Mouse (Mus musculus) MEL (cell line): ENCODE measurements around the gene Myom1.

ENCODE experiments used
- CTCF ChIP-seq, 3 experiments: IDR thresholded peaks in 2 of 3; conservative IDR thresholded peaks in 1 of 3; 2 replicates each; pipeline ENCODE4 v1.5.1; 2011 to 2012; ENCODE audit warnings: low read length in 3 of 3, low read depth in 2 of 3, mild to moderate bottlenecking in 2 of 3, improper control_type of control experiment in 1 of 3, inconsistent platforms in 1 of 3, mixed read lengths in 1 of 3, moderate library complexity in 1 of 3; ENCODE audit not compliant: control insufficient read depth in 1 of 3, insufficient read depth in 1 of 3, poor library complexity in 1 of 3, severe bottlenecking in 1 of 3
- EP300 ChIP-seq, 2 experiments: IDR thresholded peaks; 2 replicates each; pipeline ENCODE4 v1.6.1; 2011; ENCODE audit warnings: improper control_type of control experiment in 2 of 2, low read length in 2 of 2, low read depth in 1 of 2, mild to moderate bottlenecking in 1 of 2
- ETS1 ChIP-seq: IDR thresholded peaks from 2 replicates; pipeline ENCODE4 v1.6.1; 2012; ENCODE audit warnings: low read depth, mild to moderate bottlenecking, inconsistent platforms, low read length, improper control_type of control experiment, moderate library complexity
- GABPA ChIP-seq: IDR thresholded peaks from 2 replicates; pipeline ENCODE4 v1.6.1; 2012; ENCODE audit warnings: low read depth, mild to moderate bottlenecking, inconsistent platforms, low read length, improper control_type of control experiment, moderate library complexity
- MAX ChIP-seq: IDR thresholded peaks from 2 replicates; pipeline ENCODE4 v1.6.1; 2011; ENCODE audit warnings: low read length, improper control_type of control experiment
- MYC ChIP-seq: IDR thresholded peaks from 2 replicates; pipeline ENCODE4 v1.6.1; 2011; ENCODE audit warnings: low read depth, mild to moderate bottlenecking, low read length, improper control_type of control experiment, moderate library complexity
- NRF1 ChIP-seq: IDR thresholded peaks from 2 replicates; pipeline ENCODE4 v1.6.1; 2014; ENCODE audit warnings: low read depth, mild to moderate bottlenecking, inconsistent platforms, low read length, improper control_type of control experiment, moderate library complexity; ENCODE audit not compliant: poor library complexity, insufficient read depth, severe bottlenecking
- POLR2A ChIP-seq, 2 experiments: IDR thresholded peaks; 2 replicates each; pipeline ENCODE4 v1.6.1; 2011 to 2012; ENCODE audit warnings: low read length in 2 of 2, mild to moderate bottlenecking in 2 of 2, control low read depth in 1 of 2, improper control_type of control experiment in 1 of 2, low read depth in 1 of 2, moderate library complexity in 1 of 2; ENCODE audit not compliant: control insufficient read depth in 1 of 2, insufficient read depth in 1 of 2, poor library complexity in 1 of 2
- TAL1 ChIP-seq: IDR thresholded peaks from 2 replicates; pipeline ENCODE4 v1.6.1; 2012; ENCODE audit warnings: mild to moderate bottlenecking, inconsistent platforms, low read length, moderate library complexity, mixed read lengths
- ZMIZ1 ChIP-seq: IDR thresholded peaks from 2 replicates; pipeline ENCODE4 v1.6.1; 2012; ENCODE audit warnings: low read depth, mild to moderate bottlenecking, inconsistent platforms, low read length, improper control_type of control experiment, moderate library complexity

DNA sequence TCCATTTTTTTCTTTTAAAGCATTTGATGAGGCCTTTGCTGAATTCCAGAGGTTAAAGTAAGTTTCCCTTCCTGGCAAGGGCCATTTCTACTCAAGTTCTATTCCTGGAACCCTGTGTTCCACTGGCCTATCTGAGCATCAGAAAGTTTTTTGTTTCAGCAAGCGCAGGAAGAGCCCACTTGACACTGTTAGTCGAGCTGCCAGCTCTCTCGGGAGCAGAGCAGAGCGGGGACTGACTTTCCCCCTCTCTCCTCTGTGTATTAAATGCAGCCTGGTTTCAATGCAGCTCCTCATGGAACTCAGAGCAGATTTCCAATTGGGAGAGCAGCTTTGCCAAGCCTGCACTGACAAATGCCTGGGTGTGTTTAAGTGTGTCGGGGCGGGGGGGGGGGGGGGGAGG, 118.2 kb downstream of the Myom1 start:
- no peak for TF ChIP-seq CTCF (IDR thresholded peaks at IDR 0.05 in 2 of 3, conservative IDR thresholded peaks at IDR 0.05 in 1 of 3; ENCODE audit: control insufficient read depth in 1 of 3, insufficient read depth in 1 of 3, low read depth in 2 of 3, low read length in 3 of 3, poor library complexity in 1 of 3, severe bottlenecking in 1 of 3)
- TF ChIP-seq EP300 (IDR thresholded peaks at IDR 0.05; ENCODE audit: low read depth in 1 of 2, low read length in 2 of 2) = no peak
- TF ChIP-seq GABPA = no peak
- TF ChIP-seq MAX = no peak
- no peak for TF ChIP-seq NRF1
- TF ChIP-seq POLR2A (IDR thresholded peaks at IDR 0.05; ENCODE audit: control insufficient read depth in 1 of 2, insufficient read depth in 1 of 2, low read depth in 1 of 2, low read length in 2 of 2, poor library complexity in 1 of 2) = no peak
- no peak for TF ChIP-seq MYC
- TF ChIP-seq ETS1 = no peak
- no peak for TF ChIP-seq ZMIZ1
- TF ChIP-seq TAL1 = no peak
